Mouse (Mus musculus): ENCODE measurements at regions not wholly inside any gene's neighbourhood (a gene's known extent, or its start where the extent isn't known, plus 50 kb on each side); places are given as distances from the start of the nearest gene placed in this dataset.

DNA sequence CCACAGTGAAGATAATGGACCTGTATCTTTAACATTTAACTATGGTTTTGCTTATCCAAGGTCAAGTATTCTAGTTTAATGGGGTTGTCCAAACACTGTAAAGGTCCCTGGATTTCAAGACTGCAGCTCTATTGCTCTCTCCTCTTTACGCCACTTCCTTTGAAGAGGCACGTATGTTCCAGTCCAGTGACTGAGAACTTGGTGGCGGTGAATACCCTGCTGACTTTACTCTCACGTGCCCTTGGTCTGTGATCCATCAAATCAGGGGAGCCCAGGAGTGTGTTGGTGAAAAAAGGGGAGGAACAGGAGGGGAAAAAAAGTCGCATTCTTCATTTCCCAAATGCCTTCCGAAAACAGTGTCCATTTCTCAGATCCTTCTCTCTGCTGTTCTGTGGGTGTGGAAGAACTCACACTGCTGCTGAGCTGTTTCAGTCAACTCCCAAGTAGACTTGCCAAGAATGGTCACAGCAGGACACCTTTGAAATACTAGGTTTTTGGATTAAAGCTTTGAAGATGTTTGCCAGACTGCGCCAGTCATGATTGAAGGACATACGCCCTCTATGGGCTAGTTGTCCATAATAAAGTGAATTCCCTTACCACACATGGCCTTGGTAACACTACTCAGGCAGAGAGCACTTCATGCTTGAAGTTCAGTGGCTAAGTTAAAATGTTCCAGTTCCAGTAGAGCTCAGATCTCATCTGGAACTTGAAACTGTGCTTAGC, 136.1 kb upstream of the Cdkn2b start:
- no peak for DNase-seq (ENCODE audit: low read depth)

- DNase-seq (ENCODE audit: low read depth): no peak
Observed at GRCm38 (mm10) chr4:89446156-89446716, 135.4 kb upstream of the Cdkn2b start.

- peak; percentile 52 for DNase-seq (ENCODE audit: low read depth)
Observed at GRCm38 (mm10) chr4:89445214-89446155, 134.6 kb upstream of the Cdkn2b start.

- DNase-seq (ENCODE audit: low read depth): no peak
Observed at GRCm38 (mm10) chr4:89442526-89442925, 131.7 kb upstream of the Cdkn2b start.

GRCm38 (mm10) chr4:89440821-89441220, 130.0 kb upstream of the Cdkn2b start:
- peak; percentile 70 for DNase-seq (ENCODE audit: low read depth)

GRCm38 (mm10) chr4:89440326-89440725, 129.5 kb upstream of the Cdkn2b start:
- DNase-seq (ENCODE audit: low read depth): peak; percentile 90

GRCm38 (mm10) chr4:89438665-89439064, 127.8 kb upstream of the Cdkn2b start:
- no peak for DNase-seq (ENCODE audit: low read depth)

- DNase-seq (ENCODE audit: low read depth): no peak
Observed at GRCm38 (mm10) chr4:89436764-89437163, 125.9 kb upstream of the Cdkn2b start.

- DNase-seq (ENCODE audit: low read depth): no peak
Observed at GRCm38 (mm10) chr4:89434152-89434551, 123.3 kb upstream of the Cdkn2b start.

DNA sequence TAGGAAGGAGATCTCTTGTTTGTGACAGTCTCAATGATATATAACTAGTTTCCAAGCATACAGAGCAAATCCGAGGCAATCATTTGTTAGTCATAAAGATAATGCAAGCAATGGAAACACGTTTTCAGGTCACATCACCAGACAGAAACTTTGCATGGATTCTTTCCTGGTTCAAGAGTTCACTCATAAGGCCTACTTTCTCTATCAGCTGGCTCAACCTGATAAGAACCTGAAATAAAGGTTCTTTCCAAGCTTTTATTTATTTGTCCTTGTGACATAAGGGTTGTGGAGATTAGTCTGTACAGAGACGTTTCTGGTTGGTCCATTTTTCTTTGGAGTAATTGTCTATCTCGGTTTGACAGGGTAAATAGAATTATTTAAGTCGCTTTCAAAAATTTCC, 122.7 kb upstream of the Cdkn2b start:
- no peak for DNase-seq (ENCODE audit: low read depth)

DNA sequence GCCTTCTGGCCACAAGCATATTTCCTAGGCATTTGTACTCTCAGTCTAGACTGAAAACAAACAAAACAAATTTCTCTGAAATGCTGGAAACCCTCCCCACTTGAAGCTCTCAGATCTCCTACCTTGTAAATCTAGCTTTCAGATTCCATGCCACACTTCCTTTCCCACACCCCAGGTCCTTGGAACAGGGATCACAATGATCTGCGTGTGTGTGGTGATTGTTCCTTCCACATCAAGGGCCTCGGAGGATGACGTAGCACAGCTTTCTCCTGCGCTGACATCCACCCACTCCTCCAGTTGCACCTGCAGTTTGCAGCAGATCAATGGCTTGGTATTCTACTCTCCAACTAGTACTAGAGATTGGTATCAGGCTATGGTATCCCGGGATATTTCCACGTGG, 120.7 kb upstream of the Cdkn2b start:
- DNase-seq (ENCODE audit: low read depth): no peak

GRCm38 (mm10) chr4:89428465-89428864, 117.6 kb upstream of the Cdkn2b start:
- no peak for DNase-seq (ENCODE audit: low read depth)

- DNase-seq (ENCODE audit: low read depth): peak; percentile 95
Observed at GRCm38 (mm10) chr4:89427345-89428293, 116.8 kb upstream of the Cdkn2b start.

- peak; percentile 95 for DNase-seq (ENCODE audit: low read depth)
Observed at GRCm38 (mm10) chr4:89425916-89426315, 115.1 kb upstream of the Cdkn2b start.

GRCm38 (mm10) chr4:89421694-89422354, 111.0 kb upstream of the Cdkn2b start:
- DNase-seq (ENCODE audit: low read depth): peak; percentile 94

DNA sequence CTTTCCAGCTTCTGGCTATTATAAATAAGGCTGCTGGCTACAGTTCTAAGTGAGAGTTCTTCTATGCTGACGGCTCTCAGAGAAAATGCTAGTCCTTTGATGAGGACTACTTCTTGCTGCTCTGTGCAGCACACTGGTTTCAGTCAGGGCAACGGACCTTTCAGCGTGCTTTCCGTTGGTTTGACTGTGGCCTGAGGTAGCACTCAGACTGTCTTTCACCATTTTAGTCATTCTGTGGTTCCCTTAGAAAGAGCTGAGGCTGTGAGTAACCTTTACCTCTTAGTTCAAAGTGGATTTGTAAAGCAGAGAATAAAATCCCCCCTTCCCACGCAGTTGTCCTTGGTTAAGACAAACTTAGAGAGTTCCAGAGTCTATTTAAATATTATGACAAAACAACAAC, 110.0 kb upstream of the Cdkn2b start:
- DNase-seq (ENCODE audit: low read depth): no peak

GRCm38 (mm10) chr4:89419507-89419906, 108.7 kb upstream of the Cdkn2b start:
- DNase-seq (ENCODE audit: low read depth): no peak

- peak; percentile 9 for DNase-seq (ENCODE audit: low read depth)
Observed at GRCm38 (mm10) chr4:89405624-89406167, 94.9 kb upstream of the Cdkn2b start.

GRCm38 (mm10) chr4:89403151-89403550, 92.3 kb upstream of the Cdkn2b start:
- peak; percentile 67 for DNase-seq (ENCODE audit: low read depth)

- DNase-seq (ENCODE audit: low read depth): peak; percentile 28
Observed at GRCm38 (mm10) chr4:89402324-89402723, 91.5 kb upstream of the Cdkn2b start.

DNA sequence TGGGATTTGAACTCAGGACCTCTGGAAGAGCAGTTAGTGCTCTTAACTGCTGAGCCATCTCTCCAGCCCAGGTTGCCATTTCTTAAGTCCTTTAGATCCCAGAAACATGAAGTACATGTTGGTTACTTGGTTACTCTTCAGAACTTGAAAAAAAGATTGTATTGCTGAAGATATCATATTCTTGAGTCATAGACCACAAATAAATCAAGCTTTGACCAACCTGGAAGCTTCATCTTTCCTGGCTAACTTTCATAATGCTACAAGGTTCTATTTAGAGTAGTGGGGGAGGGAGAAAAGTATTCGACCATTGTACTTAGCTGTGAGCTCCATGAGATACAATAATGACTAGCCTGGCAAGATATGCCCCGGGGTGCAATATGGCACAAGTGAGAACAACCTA, 90.9 kb upstream of the Cdkn2b start:
- peak; percentile 61 for DNase-seq (ENCODE audit: low read depth)

All from NIH3T3 (cell line).